Mouse (Mus musculus) limb, embryonic 13.5 days (tissue): ENCODE results near the gene Nckap5. TPM values are rescaled to one million over a fixed set of nuclear protein-coding genes. Genes with fewer than 3 reads are reported as not detected.

ENCODE experiments used
- ATAC-seq: fragments of 200-750 bp; cut with Nextera tagmentation; 2 replicates; pipeline ENCODE4 v1.8.0; 2017; ENCODE audit warnings: low read depth, moderate number of reproducible peaks, moderate TSS enrichment; ENCODE audit not compliant: low FRiP score
- H3K27ac ChIP-seq: fragments of 300-500 bp; sonication (generic); 2 replicates; pipeline ENCODE4 v1.5.1; 2015; ENCODE audit warnings: inconsistent platforms, mild to moderate bottlenecking, moderate library complexity
- H3K27me3 ChIP-seq: fragments of 300-500 bp; sonication (generic); 2 replicates; pipeline ENCODE4 v1.6.1; 2015; ENCODE audit warnings: mild to moderate bottlenecking, inconsistent platforms
- H3K36me3 ChIP-seq: fragments of 300-500 bp; sonication (generic); 2 replicates; pipeline ENCODE4 v1.6.1; 2015; ENCODE audit warnings: inconsistent platforms, mild to moderate bottlenecking, moderate library complexity
- H3K4me1 ChIP-seq: fragments of 300-500 bp; sonication (generic); 2 replicates; pipeline ENCODE4 v1.6.1; 2015; ENCODE audit warnings: inconsistent platforms
- H3K4me2 ChIP-seq: fragments of 300-500 bp; sonication (generic); replicated peaks from 2 replicates; pipeline ENCODE4 v1.6.1; 2015; ENCODE audit warnings: inconsistent platforms, mild to moderate bottlenecking, moderate library complexity
- H3K4me3 ChIP-seq: fragments of 300-500 bp; sonication (generic); 2 replicates; pipeline ENCODE4 v1.5.1; 2015; ENCODE audit warnings: moderate library complexity, mild to moderate bottlenecking, inconsistent platforms
- H3K9ac ChIP-seq: fragments of 300-500 bp; sonication (generic); 2 replicates; pipeline ENCODE4 v1.6.1; 2015; ENCODE audit warnings: mild to moderate bottlenecking, inconsistent platforms
- H3K9me3 ChIP-seq: fragments of 300-500 bp; sonication (generic); 2 replicates; pipeline ENCODE4 v1.6.1; 2016; ENCODE audit warnings: inconsistent platforms
- WGBS: fragments of 180-500 bp; shearing (Covaris S2); methylation state at CpG from one replicate; pipeline ENCODE4 v1.1.7; 2015; 5-methylcytosine and 5-hydroxymethylcytosine counted together
- polyA plus RNA-seq: library from polyadenylated mRNA; unstranded; fragments of >200 nt; fragmentation: Nextera tagmentation; extraction: Ambion mirVana; gene quantifications from 2 replicates; pipeline ENCODE4 v1.2.1, GENCODE M21; 2015

Gene Nckap5
- polyA plus RNA-seq, 1 experiment from 2014 or later, result 13.5 TPM

DNA sequence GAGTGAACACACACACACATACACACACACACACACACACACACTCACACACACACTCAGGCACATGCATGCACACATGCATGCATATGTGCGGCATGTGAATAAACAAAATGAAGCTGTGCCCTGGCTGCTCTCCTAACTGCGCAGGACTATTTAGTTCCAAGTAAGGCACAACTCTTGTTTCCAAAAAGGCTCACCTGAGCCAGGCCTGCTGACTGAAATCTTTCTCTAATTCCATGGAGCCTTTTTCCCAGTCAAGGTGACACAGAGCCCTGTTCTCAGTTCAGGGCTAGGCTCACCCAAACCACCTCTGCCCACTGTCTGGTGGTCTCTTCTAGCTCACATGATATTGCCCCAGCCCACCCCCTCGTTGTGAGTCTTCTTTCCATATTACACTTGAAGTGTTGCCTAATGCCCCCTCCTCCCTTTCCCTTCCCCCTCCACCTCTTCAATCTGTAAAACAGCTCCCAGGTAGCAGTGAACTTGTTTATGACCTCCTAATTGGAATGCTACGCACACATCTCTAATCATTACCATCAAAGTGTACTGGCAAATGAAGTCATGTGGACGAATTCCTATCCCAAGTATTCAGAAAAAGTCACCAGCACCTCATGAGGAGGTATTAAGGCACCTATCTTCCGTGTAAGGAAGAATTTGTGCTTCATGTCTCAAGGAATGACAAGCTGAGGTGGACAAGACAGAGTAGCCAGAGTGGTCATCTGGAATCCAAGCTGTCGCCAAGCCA is 226.7 kb downstream of the Nckap5 start:
- no peak for ATAC-seq
- H3K4me3 ChIP-seq, result no peak overlapping the region
- no peaks in the 10 kb centered on the region for H3K36me3 ChIP-seq
- H3K27ac ChIP-seq, result no peak overlapping the region
- H3K9me3 ChIP-seq, result no peaks in the 10 kb centered on the region
- H3K4me1 ChIP-seq, result peaks cover 41% of the 10 kb centered on the region
- H3K27me3 ChIP-seq, result no peaks in the 10 kb centered on the region
- no peak overlapping the region for H3K9ac ChIP-seq
- WGBS, result 53% methylated on average over 7 of the region's 7 CpGs
- no peak overlapping the region for H3K4me2 ChIP-seq

DNA sequence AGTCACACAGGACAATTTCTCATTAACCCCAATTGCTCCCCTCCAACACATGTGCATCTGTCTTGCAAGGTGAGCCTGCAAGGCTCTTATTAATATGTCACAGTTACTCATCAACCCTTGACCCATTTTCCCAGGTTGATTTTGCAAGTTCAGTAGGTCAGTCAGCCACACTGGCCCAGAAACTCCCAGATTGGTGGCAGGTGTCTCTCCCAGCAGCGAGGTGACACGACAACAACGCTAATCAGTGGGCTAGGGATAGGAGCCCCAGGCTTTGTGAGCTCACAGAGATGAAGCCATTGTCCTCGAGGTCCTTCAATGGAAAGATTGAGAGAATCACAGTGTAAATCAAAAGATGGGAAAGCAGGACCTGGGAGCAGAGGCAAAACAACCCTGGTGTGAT is 230.0 kb downstream of the Nckap5 start:
- H3K9ac ChIP-seq, result no peak overlapping the region
- no peaks in the 10 kb centered on the region for H3K36me3 ChIP-seq
- H3K27me3 ChIP-seq, result 0 out of 2 replicates have a peak, but pooled peaks cover under 1% of the 10 kb centered on the region
- H3K4me3 ChIP-seq, result no peak overlapping the region
- ATAC-seq, result no peak
- WGBS, result 31% methylated on average over 4 of the region's 4 CpGs
- H3K9me3 ChIP-seq, result no peaks in the 10 kb centered on the region
- no peak overlapping the region for H3K27ac ChIP-seq
- peaks cover 27% of the 10 kb centered on the region for H3K4me1 ChIP-seq
- no peak overlapping the region for H3K4me2 ChIP-seq

DNA sequence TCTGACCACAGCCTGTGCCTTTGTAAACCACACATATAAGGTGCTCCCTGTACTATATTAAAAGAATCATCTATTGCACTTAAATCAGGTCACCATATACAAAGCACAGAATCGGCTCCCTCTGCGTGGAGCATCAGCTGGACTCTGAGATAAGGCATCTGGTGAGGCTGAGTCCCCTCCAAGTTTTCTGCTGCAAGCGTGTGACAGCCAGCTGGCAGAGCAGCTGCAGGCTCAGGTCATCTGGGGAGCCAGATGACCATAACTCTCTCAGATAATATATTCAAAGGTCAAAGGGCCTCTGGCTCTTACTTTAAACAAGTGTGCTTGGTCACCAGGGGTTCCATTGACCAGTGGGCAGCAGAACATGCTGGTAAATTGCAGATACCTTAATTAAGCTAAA is 233.2 kb downstream of the Nckap5 start:
- H3K4me2 ChIP-seq, result no peak overlapping the region
- no peak overlapping the region for H3K4me3 ChIP-seq
- H3K4me1 ChIP-seq, result 0 out of 2 replicates have a peak, but pooled peaks cover 17% of the 10 kb centered on the region
- WGBS, result 37% methylated on average over 3 of the region's 3 CpGs
- H3K9ac ChIP-seq, result no peak overlapping the region
- ATAC-seq, result no peak
- H3K36me3 ChIP-seq, result no peaks in the 10 kb centered on the region
- H3K9me3 ChIP-seq, result peaks cover 4% of the 10 kb centered on the region; the same call in 1 of the 2 replicates
- H3K27ac ChIP-seq, result no peak overlapping the region
- 0 out of 2 replicates have a peak, but pooled peaks cover 4% of the 10 kb centered on the region for H3K27me3 ChIP-seq

DNA sequence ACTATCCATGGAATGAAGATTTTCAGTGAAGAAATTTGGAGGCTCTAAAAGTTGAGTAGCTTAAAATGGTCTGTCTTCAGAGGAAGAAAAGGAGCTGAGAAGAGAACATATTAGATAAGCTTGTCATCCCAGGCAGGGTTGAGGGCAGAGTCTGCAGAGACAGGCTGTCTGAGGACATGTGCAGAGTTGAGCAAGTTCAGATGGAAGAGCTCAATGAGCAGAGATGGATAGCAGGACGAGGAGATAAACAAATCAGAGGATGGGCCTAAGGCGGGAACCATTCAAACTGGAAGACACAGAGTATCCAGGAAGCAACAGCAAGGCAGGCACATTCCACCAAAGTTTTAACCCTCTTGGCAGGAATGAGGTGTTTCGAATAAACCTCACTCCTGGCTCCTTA is 235.8 kb downstream of the Nckap5 start:
- WGBS, result 78% methylated on average over 3 of the region's 3 CpGs
- H3K36me3 ChIP-seq, result no peaks in the 10 kb centered on the region
- H3K4me1 ChIP-seq, result 0 out of 2 replicates have a peak, but pooled peaks cover 7% of the 10 kb centered on the region
- no peak for ATAC-seq
- H3K27ac ChIP-seq, result no peak overlapping the region
- H3K9ac ChIP-seq, result no peak overlapping the region
- H3K4me3 ChIP-seq, result no peak overlapping the region
- H3K4me2 ChIP-seq, result no peak overlapping the region
- H3K27me3 ChIP-seq, result 0 out of 2 replicates have a peak, but pooled peaks cover 4% of the 10 kb centered on the region
- peaks cover 4% of the 10 kb centered on the region; the same call in 1 of the 2 replicates for H3K9me3 ChIP-seq

DNA sequence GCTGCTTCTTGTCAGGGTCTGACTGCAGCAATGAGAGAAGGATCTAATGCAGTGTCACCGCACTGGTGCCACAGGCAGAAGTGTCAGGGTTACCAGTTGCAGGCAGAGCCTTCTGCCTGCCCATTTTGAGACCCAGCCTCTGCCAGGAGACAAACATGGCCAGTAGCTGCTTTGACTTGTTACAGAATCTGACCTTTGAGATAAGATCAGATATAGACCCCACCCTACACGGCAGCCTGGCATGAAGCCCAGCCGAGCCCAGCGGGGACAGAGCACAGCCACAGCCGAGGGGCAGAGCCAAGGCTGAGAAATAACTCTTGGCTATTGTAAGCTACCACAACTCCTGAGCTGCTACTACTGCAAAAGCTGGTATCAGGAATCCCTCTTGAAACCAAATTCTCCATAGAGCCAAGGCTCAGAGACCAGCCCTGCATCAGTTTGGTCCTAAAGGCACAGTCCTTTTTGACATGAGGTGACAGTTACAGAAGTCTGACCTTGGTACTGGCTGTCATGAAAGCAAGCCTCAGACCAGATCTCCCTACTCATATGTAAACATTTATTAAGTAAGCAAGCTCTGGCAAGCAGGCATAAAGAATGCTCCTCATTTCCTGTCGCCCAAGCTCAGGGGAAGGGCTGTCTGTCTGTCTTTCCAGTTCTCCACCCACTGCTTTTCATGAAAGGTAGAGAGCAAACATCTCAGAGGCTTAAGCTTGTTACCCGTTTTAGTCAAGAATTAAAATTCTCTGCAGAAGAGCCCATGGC is 237.4 kb downstream of the Nckap5 start:
- Histone ChIP-seq H3K27me3 (0 out of 2 replicates have a peak, but pooled peaks cover 4% of the 10 kb centered on the region), H3K27ac (no peak overlapping the region)

DNA sequence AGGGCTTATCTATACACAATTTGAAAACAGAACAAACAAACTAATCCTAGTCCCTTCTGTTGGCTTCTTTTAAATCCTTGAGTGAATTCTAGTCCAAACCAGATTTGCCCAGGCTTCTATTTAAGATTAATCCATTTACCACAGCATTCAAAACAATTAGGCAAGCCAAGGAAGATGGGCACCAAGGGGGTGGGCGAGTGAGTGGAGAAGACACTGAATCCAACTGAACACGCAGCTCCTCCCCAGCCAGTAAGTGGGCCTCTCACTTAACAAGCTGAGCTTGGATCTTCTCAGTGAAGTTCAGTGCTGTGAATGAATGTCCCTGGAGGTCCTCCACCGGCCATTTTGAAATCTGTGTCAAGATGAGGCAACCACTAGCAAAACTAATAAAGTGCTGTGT is 239.7 kb downstream of the Nckap5 start:
- WGBS, result 79% methylated on average over 3 of the region's 3 CpGs
- ATAC-seq, result no peak

More for the DNA sequence above, 237.4 kb downstream of the Nckap5 start:
- no peak overlapping the region for H3K9ac ChIP-seq
- H3K4me2 ChIP-seq, result no peak overlapping the region
- no peaks in the 10 kb centered on the region for H3K36me3 ChIP-seq
- no peak for ATAC-seq
- 0 out of 2 replicates have a peak, but pooled peaks cover 10% of the 10 kb centered on the region for H3K4me1 ChIP-seq
- WGBS, result 66% methylated on average over 7 of the region's 7 CpGs
- peaks cover 4% of the 10 kb centered on the region; the same call in 1 of the 2 replicates for H3K9me3 ChIP-seq
- H3K4me3 ChIP-seq, result no peak overlapping the region

DNA sequence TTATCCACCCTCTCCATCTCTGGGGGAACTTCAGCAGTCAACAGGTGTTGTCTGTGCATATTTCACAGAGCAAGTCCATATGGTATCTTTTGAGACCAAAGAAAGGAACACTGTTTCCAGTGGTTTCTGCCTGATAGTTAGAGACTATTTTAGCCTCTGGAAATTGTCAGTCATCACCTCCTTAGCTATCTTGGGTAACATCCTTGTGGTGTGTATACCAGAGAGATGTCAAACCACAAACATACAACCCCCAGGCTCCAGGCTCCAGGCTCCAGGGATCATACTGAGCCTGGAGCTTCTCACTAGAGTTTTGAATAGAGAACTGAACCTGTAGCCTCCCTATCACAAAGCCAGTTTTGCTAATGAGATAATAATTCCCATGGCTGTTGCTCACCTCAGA is 252.4 kb downstream of the Nckap5 start:
- Histone ChIP-seq H3K36me3 (no peaks in the 10 kb centered on the region), H3K27ac (no peak overlapping the region), H3K4me1 (peaks cover 4% of the 10 kb centered on the region; the same call in 1 of the 2 replicates), H3K9ac (no peak overlapping the region), H3K4me3 (no peak overlapping the region), H3K4me2 (no peak overlapping the region), H3K27me3 (no peaks in the 10 kb centered on the region), H3K9me3 (no peaks in the 10 kb centered on the region)
- no peak for ATAC-seq

More for the DNA sequence above, 239.7 kb downstream of the Nckap5 start:
- Histone ChIP-seq H3K27me3 (0 out of 2 replicates have a peak, but pooled peaks cover 4% of the 10 kb centered on the region), H3K4me3 (no peak overlapping the region), H3K9ac (no peak overlapping the region), H3K36me3 (no peaks in the 10 kb centered on the region), H3K27ac (no peak overlapping the region), H3K4me2 (no peak overlapping the region), H3K9me3 (peaks cover 4% of the 10 kb centered on the region; the same call in 1 of the 2 replicates), H3K4me1 (0 out of 2 replicates have a peak, but pooled peaks cover 11% of the 10 kb centered on the region)

DNA sequence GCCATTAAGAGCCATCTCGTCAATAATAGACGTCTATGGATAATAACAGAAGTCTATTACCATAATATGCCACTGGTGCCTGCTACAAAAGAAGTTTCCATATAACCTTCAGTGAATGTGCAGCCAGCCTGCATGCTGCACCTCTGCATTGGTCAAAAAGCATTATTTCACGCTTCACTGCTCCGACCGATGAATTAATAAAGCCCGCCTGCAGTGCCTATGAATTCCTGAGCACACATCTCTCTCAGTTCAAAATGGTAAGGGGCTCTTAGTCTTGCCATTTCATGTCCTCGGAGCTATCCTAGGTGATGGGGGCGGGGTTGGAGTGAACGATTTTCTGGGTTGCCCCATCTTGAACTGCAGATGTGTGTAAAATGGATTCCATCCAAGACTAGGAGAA is 256.3 kb downstream of the Nckap5 start:
- Histone ChIP-seq H3K4me1 (peaks cover 4% of the 10 kb centered on the region; the same call in 1 of the 2 replicates), H3K9me3 (no peaks in the 10 kb centered on the region), H3K27ac (no peak overlapping the region), H3K27me3 (no peaks in the 10 kb centered on the region), H3K36me3 (no peaks in the 10 kb centered on the region), H3K9ac (no peak overlapping the region), H3K4me2 (no peak overlapping the region), H3K4me3 (no peak overlapping the region)
- WGBS, result 84% methylated on average over 9 of the region's 9 CpGs
- ATAC-seq, result no peak

DNA sequence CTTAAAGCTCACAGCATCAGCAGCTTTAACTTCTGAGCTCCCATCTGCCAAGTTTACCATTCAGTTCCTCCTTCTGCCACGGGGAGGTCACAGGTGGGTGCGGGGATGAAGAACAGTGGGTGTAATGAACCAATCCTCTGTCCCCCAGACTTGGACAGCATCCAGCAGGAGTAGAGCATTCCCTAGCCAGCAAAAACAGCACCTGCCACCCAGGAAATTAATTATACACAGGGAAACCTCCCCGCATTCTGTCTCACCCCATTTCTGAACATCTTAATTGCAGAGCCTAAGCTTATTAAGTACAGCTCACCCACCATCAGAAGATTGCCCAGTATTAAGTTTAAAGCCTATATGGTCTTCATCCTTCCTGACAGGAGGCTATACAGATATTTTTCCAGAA is 256.9 kb downstream of the Nckap5 start:
- WGBS, result 66% methylated on average over 3 of the region's 3 CpGs
- no peak for ATAC-seq

DNA sequence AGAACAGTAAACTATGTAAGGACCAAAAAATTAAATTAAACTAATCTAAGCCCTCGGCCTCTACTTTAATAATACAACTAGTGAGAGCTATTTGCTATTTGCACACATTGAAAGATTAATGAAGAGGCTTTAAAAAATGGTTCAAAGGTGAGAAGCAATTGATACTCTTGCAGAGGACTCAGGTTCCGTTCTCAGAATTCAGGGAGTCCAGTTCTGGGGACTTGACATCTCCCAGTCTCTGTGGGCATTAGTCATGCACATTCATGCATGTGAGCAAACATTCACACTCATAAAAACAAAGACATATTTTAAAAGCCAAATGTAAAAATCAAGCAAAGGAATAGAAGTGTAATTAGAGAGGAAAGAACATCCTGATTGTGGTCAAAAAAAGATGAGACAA is 257.5 kb downstream of the Nckap5 start:
- no peak overlapping the region for H3K4me2 ChIP-seq
- ATAC-seq, result no peak
- H3K4me3 ChIP-seq, result no peak overlapping the region
- H3K27me3 ChIP-seq, result no peaks in the 10 kb centered on the region
- H3K9ac ChIP-seq, result no peak overlapping the region
- H3K27ac ChIP-seq, result no peak overlapping the region
- no peaks in the 10 kb centered on the region for H3K36me3 ChIP-seq
- peaks cover 4% of the 10 kb centered on the region; the same call in 1 of the 2 replicates for H3K4me1 ChIP-seq
- H3K9me3 ChIP-seq, result no peaks in the 10 kb centered on the region
- 77% methylated on average over 2 of the region's 2 CpGs for WGBS

More for the DNA sequence above, 256.9 kb downstream of the Nckap5 start:
- Histone ChIP-seq H3K4me1 (peaks cover 4% of the 10 kb centered on the region; the same call in 1 of the 2 replicates), H3K27me3 (no peaks in the 10 kb centered on the region), H3K9ac (no peak overlapping the region), H3K36me3 (no peaks in the 10 kb centered on the region), H3K4me3 (no peak overlapping the region), H3K27ac (no peak overlapping the region), H3K4me2 (no peak overlapping the region), H3K9me3 (no peaks in the 10 kb centered on the region)

DNA sequence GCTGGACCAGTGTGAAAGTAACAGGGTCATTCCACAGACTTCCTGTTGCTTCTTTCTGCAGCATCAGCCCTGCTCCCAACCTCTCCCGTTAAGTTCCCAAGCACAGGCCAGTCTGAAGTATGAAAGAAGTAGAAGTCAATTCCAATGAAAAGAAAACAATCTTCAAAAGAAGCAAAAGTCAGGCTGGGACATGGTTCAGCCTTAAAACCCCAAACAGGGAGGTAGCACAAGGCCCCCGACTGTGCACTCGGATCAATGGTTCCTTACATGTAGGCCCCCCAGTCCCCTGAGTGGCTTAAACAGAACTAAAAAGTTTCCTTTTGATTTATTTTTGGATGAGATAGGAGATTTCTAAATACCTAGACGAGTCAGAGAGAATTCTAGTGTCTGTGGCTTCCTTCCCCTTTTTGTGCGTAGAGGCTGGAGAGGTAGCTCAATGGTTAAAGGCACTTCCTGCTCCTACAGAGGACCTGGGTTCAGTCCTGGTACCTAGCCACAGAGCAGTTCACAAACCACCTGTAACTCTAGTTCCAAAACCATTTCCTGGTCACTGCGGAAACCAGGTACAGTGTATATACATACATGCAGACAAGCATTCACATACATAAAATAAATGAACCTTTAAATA is 260.9 kb downstream of the Nckap5 start:
- no peaks in the 10 kb centered on the region for H3K27me3 ChIP-seq
- WGBS, result 79% methylated on average over 6 of the region's 6 CpGs
- H3K9ac ChIP-seq, result no peak overlapping the region
- no peaks in the 10 kb centered on the region for H3K9me3 ChIP-seq
- ATAC-seq, result no peak
- H3K4me2 ChIP-seq, result no peak overlapping the region
- peaks cover 4% of the 10 kb centered on the region; the same call in 1 of the 2 replicates for H3K4me1 ChIP-seq
- no peak overlapping the region for H3K4me3 ChIP-seq
- no peaks in the 10 kb centered on the region for H3K36me3 ChIP-seq
- no peak overlapping the region for H3K27ac ChIP-seq
